Mouse (Mus musculus): ENCODE measurements at regions not wholly inside any gene's neighbourhood (a gene's known extent, or its start where the extent isn't known, plus 50 kb on each side); places are given as distances from the start of the nearest gene placed in this dataset.

- TF ChIP-seq CTCF (IDR thresholded peaks at IDR 0.05; ENCODE audit: extremely low read depth, insufficient read length, insufficient replicate concordance, low read depth, low read length), result no peak
- no peak for TF ChIP-seq POLR2A (IDR thresholded peaks at IDR 0.05; ENCODE audit: low read depth, low read length)
These were observed 151.9 kb upstream of the Hs3st2 start for GRCm38 (mm10) chr7:121239731-121240130.

All from small intestine, adult 2 months (tissue).